Mouse (Mus musculus) spleen, adult 18-20 months (tissue): ENCODE results near the gene Antxr2.

Experiments
- DNase-seq, 2 experiments: peaks; one replicate each; pipeline ENCODE4 v3.0.0; 2022; ENCODE audit warnings: mixed read lengths in 2 of 2

Antxr2 gene

DNA sequence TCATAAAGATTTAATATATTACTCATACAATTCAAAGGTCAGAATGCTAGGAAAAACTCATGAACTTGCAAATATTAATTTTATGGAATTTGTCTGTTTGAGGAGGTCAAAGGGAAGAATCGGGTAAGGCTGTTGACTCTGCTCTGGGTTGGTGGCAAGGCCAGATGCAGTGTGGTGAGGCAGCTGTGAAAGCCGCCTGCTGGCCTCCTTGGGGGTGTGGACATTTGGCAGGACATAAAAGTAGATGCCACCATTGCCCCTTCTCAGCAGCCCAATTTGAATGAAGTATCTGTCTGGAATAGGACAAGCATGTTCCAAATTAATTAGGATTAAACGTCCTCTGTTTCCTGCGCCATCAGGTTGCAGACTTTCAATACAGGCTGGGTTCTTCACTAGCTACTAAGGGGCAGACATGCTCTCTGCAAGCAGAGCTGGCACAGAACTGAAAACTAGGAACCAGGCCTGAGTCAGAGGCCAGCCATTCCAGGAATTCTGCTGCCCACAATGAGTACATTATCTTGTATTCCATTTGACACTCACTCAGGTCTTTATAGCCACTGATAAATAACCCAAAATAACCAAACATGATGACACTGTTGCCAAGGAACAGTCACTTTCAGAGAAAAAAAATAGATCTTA, 44.1 kb downstream of the Antxr2 start:
- no peak for DNase-seq

DNA sequence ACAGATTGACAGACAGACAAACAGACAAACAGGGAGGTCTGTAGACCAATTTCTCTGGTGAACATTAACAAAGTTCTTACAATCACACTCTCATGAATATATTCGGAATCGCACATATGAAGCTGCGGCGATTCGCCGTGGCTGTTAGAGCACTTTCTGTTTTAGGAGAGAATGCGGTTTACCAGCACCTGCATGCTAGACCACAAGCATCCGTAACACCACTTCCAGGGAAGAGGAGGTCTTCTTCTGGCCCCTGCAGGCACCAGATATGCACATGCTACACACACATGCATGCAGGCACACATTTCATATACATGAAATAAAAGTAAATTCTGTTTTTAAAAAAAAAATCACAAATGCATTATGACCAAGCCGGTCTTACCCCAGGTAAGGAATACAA, 47.5 kb downstream of the Antxr2 start:
- DNase-seq: peak in 1 of 2 experiments; percentile 11

DNA sequence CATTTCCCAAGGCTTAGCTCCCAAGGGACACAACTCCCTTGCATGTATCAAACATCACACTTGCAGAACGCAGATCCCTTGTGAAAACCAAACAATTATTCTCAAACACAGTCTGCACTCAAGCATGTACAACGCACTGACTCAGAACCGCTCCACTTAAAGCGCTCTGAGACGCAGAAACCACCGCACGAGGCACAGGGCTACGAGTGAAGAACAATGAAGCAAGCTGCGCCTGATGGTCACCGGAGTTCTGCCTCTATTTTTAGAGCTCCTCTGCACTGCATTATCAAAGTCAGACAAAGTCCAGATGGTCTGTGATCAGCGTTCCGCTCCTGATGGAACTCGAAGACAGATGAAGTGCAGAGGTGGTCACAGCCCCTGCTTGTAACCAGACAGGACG, 50.4 kb downstream of the Antxr2 start:
- no peak for DNase-seq

DNA sequence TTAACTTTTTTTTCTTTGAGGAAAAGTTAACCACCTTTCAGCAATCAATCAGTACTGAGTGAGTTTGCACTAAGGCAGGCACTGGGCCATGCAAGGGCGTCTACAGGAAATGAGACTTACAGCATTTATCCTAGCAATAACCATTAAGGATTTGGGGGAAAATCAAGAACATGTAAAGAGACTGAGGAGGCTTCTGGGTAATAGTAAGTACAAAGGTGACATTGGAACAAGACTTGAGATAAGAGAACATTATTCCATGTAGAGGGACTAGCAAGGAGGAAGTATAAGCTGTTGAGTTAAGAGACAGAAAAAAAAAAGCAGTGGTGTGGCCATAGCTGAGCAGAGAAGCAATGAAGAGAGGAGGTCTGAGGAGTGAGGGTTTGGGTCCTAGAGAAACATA, 57.5 kb downstream of the Antxr2 start:
- no peak for DNase-seq

DNA sequence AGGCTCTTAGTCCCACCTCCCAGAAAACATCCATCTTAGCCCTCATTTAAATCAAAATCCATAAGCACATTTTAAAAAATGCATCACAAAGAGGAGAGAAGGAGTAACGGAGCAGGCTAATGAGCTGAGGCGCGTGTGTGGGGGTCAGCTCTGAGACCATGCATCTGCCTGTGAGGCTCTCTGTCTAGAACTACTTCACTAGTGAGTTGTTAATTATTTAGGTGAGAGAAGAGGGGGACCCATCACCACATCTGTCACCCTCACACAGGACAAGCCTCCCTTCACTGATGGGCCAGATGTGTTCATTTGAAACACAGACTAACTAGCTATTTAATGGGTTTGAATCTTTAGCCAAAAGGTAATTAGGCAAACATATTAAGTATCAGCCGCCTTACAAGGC, 58.8 kb downstream of the Antxr2 start:
- no peak for DNase-seq

DNA sequence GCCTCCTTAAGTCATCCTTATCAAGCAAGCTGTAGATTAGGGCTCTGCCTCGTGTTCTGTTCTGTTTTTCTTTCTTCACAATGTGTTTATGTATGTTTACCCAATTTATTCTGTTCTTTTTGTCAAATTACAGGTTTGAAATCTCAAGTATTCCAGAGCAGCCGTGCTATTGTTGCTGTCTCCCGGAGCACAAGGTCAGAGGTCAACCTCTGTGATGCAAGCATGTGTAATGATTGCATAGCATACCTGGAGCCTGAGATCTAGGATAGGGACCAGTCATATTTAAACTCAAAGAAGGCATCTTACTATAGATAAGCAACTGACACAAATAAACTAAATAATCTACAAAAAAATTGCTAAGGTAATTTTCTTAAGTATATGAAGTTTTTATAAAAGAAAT, 59.6 kb downstream of the Antxr2 start:
- DNase-seq: no peak

DNA sequence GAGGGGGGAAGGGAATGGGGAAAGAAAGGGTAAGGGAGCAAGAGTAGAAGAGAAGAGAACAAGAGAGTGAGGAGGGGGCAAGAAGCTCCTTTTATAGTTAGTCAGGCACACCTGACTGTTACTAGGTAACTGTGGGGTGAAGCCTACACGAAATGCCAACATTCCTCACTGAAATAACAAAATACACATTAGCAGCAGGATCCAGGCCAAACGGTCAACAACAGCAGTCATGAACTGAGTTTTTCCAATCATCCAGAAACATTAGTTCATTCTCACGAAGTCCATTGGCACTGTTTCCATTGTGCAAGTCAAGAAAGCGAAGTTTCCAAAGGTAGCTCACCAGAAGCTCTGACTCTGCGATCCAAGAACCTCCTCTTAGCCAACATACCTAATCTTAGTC, 63.8 kb downstream of the Antxr2 start:
- no peak for DNase-seq

DNA sequence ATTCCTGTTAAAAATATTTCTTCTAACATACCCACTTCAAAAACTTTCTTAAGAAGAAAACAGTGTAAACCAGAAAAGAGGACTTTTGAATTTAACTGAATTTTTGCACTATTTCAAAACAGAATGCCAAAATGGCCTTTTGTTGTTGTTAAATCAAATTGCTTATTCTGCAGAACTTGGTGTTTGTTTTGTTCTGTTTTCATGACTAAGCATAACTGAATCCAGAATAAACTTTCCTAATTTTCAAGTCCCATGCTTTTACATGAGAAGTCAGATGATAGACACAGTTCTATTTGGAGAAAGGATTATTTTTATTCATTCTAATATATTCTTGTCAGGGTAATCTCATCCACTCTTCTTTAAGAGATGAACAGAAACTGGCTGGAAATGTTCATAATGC, 64.7 kb downstream of the Antxr2 start:
- no peak for DNase-seq

DNA sequence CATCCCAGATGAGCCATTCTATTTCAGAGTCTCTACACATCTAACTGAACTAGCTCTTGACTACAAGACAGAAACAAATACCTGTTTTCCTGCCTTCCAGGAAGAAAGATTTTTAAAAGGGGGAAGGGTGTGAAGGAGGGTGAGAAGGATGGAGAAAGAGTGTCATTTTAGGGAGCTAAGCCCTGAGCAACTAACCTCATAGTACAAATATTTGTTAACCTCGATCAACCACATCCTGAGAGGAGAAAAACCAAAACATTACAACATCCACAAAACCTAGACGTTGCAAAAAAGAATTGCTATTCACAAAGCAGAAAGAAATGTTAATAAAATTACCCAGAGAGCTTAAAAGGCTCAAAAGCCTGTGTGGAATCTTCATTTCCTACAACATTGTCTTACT, 66.4 kb downstream of the Antxr2 start:
- DNase-seq: no peak

DNA sequence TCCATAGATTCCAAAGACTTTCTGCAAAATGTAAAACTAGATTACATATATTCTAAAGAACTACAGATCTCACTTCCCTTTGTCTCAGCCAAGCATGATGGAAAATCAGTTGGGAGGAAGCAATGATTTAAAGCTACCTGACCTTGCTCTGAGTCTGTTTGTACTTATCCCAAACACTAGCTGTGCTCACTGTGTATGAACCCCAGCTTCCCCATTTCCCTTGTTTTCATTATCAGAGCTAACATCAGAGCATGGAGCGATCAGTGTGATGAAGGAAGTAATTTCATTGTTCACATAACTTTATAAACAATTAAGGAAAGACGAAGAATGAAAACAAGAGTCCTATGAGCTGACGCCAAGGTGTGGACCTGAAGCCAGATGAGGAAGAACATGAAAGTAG, 68.3 kb downstream of the Antxr2 start:
- DNase-seq: no peak

DNA sequence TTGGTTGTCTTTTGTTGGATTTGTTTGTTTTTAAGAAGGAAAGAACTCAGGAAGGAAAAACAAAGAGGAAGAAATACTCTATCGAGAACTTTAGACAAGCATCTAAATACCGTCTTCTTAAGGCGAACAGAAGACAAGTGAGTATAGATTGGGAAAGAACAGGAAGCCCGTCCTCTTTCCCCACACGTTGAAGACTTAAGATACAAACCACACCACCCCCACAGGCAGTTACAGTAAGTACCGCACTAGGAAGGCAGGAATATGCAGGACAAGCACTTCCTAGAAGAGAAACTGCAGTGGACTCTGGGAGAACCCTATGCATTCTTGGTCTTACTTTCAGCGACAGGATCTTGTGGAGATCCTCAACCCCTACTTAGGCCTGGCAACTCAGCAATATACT, 69.1 kb downstream of the Antxr2 start:
- no peak for DNase-seq

DNA sequence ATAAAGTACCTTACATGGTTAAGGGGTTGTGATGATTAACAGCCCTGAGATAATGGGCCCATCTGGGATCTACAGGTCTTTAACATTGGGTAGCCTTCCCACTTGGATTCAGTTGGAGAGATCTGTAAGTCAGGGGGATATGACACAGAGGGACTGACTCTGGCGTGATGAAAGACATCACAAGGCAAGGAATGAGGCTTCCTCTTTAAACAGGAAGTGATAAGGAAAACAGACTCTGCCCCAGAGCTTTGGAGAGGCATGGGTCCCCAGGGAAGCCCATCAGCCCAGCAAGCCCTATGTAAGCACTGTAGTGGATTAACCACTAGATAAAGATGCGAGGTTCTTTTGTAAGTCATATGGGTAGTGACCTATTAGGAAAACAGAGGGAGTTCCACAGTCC, 71.2 kb downstream of the Antxr2 start:
- no peak for DNase-seq

DNA sequence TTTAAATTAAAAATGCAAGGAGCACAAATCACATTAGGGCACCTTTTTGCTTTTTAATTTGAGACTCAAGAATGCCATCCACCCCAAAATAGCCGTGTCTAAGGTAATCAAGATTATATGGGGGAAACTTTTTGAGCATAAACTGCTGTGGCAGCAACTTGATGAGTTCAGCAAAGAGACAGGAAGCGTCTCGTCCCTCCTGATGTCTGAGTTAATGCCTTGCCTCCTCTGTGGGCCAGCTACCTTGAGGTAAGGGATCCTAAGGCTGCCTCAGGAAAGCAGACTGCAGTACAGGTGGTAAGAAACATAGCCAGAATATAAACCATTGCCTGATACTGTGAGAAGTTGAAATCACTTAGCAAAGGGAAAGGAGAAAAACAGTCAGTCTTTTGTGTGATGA, 71.8 kb downstream of the Antxr2 start:
- no peak for DNase-seq

DNA sequence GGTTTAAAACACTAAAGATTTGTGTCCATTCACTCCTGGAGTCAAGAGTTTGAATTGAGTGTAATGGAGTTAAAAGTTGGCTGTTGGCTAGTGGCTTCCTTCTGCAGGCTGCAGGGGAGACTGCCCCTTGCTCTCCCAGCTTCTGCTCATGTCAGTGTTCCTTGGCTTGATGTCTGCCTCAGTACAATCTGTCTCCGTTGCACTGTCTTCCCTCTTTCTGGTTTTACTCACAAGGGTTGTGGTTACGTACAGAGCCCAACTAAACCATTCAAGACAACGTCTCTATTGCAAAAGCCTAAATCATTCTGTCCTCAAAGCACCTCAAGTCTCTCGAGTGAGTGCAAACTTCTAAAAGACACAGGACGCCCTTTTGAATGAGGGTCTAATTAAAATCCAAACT, 73.3 kb downstream of the Antxr2 start:
- no peak for DNase-seq

DNA sequence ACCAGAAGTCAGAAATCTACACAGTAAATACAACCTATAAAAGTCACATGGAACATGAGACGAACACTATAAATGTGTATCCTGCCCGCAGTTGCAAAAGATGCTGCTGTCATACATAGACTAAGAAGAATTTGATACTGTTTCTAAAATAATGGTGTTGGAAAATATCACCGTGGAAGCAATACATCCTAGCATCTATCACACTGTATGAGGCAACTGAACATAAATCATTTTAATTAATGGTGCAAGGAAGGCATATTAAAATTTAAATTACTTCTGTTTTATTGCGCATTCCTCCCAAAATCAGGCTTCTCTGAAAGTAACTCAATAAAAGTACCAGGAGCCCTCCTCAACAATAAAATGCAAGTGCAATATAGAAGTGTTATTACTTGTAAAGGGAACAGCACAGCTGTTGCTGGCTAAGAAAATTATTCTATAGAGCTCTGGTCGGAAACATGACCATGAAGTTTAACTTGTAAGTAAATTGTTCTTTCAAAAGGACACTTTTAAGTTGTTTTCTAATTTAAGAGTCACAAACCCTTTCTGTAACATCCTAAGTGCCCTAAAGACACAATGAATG, 76.6 kb downstream of the Antxr2 start:
- no peak for DNase-seq

DNA sequence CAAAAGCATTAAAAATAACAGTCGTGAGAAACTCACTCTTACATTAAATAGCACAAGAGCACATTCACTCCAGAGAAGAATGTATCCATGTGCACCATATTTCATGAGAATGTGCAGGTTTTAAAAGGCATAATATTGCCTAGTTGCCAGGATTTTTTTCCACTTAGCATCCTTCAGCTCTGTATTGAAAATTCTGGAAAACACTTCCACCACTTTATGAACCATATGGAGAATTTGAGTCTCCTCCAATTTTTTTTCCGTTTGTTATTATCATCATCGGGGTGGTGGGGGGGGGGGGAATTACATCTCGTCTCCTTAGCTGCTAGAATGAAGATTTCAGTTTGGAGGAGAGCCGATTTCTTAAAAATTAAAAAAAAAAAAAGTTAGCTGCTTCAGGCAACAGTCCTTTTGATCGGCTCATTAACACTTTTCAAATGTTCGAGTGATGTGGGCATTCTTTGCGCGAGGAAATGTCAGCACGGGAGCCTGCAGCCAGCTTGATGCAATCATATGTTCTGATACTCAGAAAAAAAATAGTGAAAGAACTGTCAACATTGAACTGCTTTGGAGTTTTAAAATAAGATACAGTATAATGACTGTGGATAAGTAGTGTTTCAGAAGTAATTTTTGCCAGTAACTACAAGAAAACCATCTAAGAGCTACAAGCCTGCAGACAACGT, 77.5 kb downstream of the Antxr2 start:
- no peak for DNase-seq

DNA sequence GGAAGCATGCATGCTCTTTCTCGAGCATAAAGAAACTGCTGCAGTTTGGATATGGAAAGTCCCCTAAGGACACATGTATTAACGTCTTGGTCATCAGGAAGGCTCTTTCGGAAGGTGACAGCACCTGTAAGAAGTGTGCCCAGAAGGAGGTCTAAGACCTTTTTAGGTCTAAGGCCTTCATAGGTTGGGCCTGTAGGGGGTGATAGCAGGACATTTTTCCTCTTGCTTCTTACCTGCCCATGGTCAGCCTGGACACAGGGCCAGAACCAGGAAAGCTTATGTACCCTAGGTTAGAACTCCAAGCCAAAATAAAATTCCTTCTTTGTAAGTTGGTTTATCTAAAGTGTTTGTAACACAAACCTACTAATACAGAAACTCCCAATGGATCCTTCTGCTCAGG, 83.6 kb downstream of the Antxr2 start:
- DNase-seq: no peak

DNA sequence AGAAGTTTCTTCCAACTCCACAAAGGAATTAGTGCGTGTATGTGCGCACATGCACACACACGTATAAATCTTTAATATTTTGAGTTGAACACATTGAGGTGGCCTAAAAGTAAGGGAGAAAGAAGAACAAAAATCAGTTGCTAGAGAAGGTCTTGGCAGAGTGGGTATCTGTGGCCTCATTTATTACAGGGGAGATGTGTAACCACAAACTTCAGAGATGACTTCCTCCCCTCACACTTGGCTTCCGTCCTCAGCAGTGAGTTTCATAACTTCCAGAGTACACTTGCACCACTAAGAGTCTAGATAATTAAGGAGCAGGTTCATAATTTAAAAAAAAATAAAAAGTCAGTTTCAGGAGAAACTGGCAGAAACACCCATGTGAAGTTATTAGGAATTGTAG, 84.6 kb downstream of the Antxr2 start:
- no peak for DNase-seq

DNA sequence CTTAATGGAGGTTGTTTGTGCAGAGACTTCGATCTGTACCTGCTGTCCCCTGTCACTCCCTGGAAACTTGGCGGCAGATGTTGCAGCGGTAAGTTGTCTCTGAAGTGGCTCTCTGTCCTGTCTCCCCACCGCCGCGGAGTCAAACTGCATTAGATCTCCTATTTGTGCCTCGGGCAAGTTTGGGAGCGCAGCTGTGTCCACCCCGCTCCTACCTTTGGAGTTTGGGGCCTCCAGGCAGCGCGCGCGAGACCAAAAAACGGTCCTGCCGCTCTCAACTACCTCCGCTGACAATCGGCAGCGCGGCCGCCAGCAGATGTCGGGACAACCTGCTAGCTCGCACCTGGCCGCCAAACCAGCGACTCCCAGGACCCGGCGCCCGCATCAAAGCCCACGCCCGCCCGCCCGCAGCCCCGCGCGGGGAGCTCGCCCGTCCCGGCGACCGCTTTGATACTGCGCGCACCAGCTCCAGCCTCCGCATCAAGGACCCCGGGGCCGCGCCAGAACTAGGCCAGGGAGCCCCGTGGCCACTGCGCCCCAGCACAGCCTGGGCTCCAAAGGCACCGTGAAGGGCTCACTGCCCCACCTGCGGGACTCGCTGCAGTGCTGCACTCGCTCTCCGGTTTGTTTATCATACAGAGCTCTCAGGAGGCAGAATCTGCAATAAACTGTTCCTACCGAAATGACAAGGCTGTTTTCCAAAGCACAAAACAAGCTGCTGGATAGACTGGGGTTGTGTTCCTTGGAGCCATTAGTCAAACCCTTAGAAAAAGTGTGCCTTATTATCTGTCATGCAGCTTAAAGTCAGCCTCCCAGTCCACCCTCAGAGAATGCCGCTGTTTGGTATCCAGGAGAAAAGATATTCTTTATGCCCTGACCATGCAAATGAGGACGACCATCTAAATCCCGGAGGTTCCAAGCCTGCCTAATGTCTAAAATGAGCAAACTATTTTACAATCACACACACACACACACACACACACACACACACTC, 95.4 kb downstream of the Antxr2 start:
- no peak for DNase-seq

DNA sequence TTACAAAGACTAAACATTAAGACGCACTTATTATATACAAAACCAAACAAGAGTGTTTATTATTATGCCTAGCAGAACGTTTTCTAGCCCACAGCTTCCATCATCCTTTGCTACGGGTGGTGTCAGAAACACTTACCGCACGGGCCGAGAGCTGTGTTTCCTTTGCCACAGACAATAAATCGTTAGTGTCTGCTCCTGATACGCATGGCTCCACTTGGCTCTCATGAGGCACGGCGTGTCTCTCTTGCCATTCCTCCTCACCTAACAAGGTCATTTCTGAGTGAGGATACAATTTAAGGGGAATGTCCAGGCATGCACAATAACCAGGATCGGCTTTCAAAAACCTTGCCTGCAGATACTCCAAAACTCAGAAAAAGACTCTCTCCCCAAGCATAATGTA, 113.2 kb downstream of the Antxr2 start:
- no peak for DNase-seq

DNA sequence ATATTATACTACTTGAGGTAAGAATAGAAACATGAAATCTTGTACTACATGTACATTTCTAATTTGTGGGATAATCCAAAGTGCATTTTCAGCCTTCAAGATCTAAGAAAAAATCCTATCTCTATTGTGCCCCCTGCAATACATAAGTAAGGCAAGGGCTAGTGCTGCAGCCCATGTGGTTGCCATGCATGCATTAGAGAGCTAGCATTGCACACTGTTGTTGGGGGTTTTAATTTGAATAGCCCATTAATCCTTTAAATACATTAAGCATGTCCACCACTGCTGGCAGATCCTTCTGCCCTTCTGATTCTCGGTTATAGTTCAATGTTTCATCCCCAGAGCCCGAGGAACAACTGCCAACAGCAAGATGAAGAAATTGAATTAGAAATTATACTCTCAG, 116.0 kb downstream of the Antxr2 start:
- no peak for DNase-seq

DNA sequence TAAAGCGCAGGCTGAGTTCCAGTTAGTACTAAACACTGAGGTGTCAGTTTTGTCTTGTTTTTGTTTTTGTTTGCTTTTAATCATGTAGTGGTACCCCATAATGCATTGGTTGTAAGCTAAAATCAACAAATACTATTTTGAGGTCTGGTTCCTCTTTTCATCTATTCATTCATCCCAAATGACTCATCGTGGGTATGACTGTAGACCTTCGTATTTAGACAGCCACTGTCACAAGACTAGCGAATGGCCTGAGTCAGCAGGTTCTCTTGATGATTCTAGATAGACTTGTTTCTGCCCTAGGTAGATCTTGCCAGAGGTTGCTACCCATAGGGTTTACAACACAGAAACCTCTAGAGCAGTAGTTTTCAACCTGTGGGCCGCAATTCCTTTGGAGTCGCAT, 116.9 kb downstream of the Antxr2 start:
- DNase-seq: no peak

DNA sequence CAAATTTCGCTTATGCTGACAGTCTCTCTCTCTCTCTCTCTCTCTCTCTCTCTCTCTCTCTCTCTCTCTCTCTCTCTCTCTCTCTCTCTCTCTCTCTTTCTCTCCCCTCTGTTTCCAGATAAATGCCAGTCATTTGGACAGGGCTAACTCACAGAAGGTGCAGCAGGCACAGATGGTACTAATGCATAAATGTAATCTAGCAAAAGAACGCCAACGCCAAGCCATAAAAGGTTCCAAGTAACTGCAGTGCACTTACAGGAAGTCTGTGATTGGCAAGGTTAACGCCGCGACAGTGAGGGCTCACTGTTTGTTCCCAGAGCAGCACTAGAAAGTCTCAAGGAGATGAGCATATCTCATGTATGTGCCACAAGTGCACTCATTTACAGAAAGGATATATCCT, 123.4 kb downstream of the Antxr2 start:
- no peak for DNase-seq
